Mouse (Mus musculus): ENCODE data around the gene Socs7.

- TF ChIP-seq CTCF (IDR thresholded peaks at IDR 0.05; ENCODE audit: borderline replicate concordance, insufficient read depth, low read length) (no peak), POLR2A (IDR thresholded peaks at IDR 0.05; ENCODE audit: low read depth, low read length) (no peak)
Measured at GRCm38 (mm10) chr11:97419540-97419900, 57.2 kb downstream of the Socs7 start.
